Mouse (Mus musculus) MEL (cell line): ENCODE results near the gene Pcbp3. TPM values are rescaled to one million over a fixed set of nuclear protein-coding genes. Genes with fewer than 3 reads are reported as not detected.

ENCODE experiments used
- DNase-seq: peaks from one replicate; pipeline ENCODE4 v3.0.0; 2011; ENCODE audit warnings: low read depth, low spot score
- H3K27ac ChIP-seq: 2 replicates; pipeline ENCODE4 v1.5.1; 2012; ENCODE audit warnings: low read depth, mild to moderate bottlenecking, control low read depth, low read length, moderate library complexity; ENCODE audit not compliant: control insufficient read depth
- H3K27me3 ChIP-seq, 2 experiments: fragments of 150-350 bp in 1 of 2; sonication (generic) in 1 of 2; 2 replicates each; pipeline ENCODE4 v1.6.1; 2012; ENCODE audit warnings: low read length in 2 of 2, mild to moderate bottlenecking in 2 of 2, improper control_type of control experiment in 1 of 2, moderate library complexity in 1 of 2; ENCODE audit not compliant: insufficient read depth in 2 of 2, control insufficient read depth in 1 of 2
- H3K36me3 ChIP-seq, 2 experiments: 2 replicates each; pipeline ENCODE4 v1.6.1; 2012 to 2014; ENCODE audit warnings: low read length in 2 of 2, improper control_type of control experiment in 1 of 2, inconsistent platforms in 1 of 2, mild to moderate bottlenecking in 1 of 2; ENCODE audit not compliant: insufficient read depth in 2 of 2, control insufficient read depth in 1 of 2
- H3K4me1 ChIP-seq, 2 experiments: fragments of 150-350 bp in 1 of 2; sonication (generic) in 1 of 2; 2 replicates each; pipeline ENCODE4 v1.6.1; 2012; ENCODE audit warnings: low read length in 2 of 2, improper control_type of control experiment in 1 of 2, mild to moderate bottlenecking in 1 of 2; ENCODE audit not compliant: insufficient read depth in 2 of 2, control insufficient read depth in 1 of 2
- H3K4me3 ChIP-seq, 2 experiments: fragments of 150-350 bp in 1 of 2; sonication (generic) in 1 of 2; 2 replicates each; pipeline ENCODE4 v1.5.1; 2012; ENCODE audit warnings: low read depth in 2 of 2, low read length in 2 of 2, mild to moderate bottlenecking in 2 of 2, moderate library complexity in 2 of 2, control low read depth in 1 of 2, improper control_type of control experiment in 1 of 2; ENCODE audit not compliant: control insufficient read depth in 1 of 2, insufficient read depth in 1 of 2
- H3K79me2 ChIP-seq: 2 replicates; pipeline ENCODE4 v1.6.1; 2012; ENCODE audit warnings: mild to moderate bottlenecking, low read length, moderate library complexity; ENCODE audit not compliant: control insufficient read depth, poor library complexity, insufficient read depth
- H3K9ac ChIP-seq: 2 replicates; pipeline ENCODE4 v1.6.1; 2012; ENCODE audit warnings: low read depth, mild to moderate bottlenecking, control low read depth, low read length, moderate library complexity; ENCODE audit not compliant: control insufficient read depth, poor library complexity, severe bottlenecking
- H3K9me3 ChIP-seq: fragments of 150-350 bp; sonication (generic); replicated peaks from 2 replicates; pipeline ENCODE4 v1.6.1; 2012; ENCODE audit warnings: mild to moderate bottlenecking, low read length, improper control_type of control experiment, moderate library complexity; ENCODE audit not compliant: insufficient read depth
- CHD1 ChIP-seq: IDR thresholded peaks from 2 replicates; pipeline ENCODE4 v1.6.1; 2012; ENCODE audit warnings: low read depth, mild to moderate bottlenecking, inconsistent platforms, low read length, improper control_type of control experiment
- CHD2 ChIP-seq: IDR thresholded peaks from 2 replicates; pipeline ENCODE4 v1.6.1; 2011; ENCODE audit warnings: low read length, improper control_type of control experiment
- CTCF ChIP-seq, 3 experiments: IDR thresholded peaks in 2 of 3; conservative IDR thresholded peaks in 1 of 3; 2 replicates each; pipeline ENCODE4 v1.5.1; 2011 to 2012; ENCODE audit warnings: low read length in 3 of 3, low read depth in 2 of 3, mild to moderate bottlenecking in 2 of 3, improper control_type of control experiment in 1 of 3, inconsistent platforms in 1 of 3, mixed read lengths in 1 of 3, moderate library complexity in 1 of 3; ENCODE audit not compliant: control insufficient read depth in 1 of 3, insufficient read depth in 1 of 3, poor library complexity in 1 of 3, severe bottlenecking in 1 of 3
- E2F4 ChIP-seq: IDR thresholded peaks from 2 replicates; pipeline ENCODE4 v1.6.1; 2011; ENCODE audit warnings: low read depth, low read length, improper control_type of control experiment, borderline replicate concordance
- ELF1 ChIP-seq: IDR thresholded peaks from 2 replicates; pipeline ENCODE4 v1.6.1; 2014; ENCODE audit warnings: low read depth, mild to moderate bottlenecking, inconsistent platforms, low read length, improper control_type of control experiment, moderate library complexity
- GABPA ChIP-seq: IDR thresholded peaks from 2 replicates; pipeline ENCODE4 v1.6.1; 2012; ENCODE audit warnings: low read depth, mild to moderate bottlenecking, inconsistent platforms, low read length, improper control_type of control experiment, moderate library complexity
- HCFC1 ChIP-seq: IDR thresholded peaks from 2 replicates; pipeline ENCODE4 v1.6.1; 2012; ENCODE audit warnings: low read depth, mild to moderate bottlenecking, inconsistent platforms, low read length, improper control_type of control experiment, moderate library complexity
- JUND ChIP-seq: IDR thresholded peaks from 2 replicates; pipeline ENCODE4 v1.6.1; 2011; ENCODE audit warnings: low read depth, mild to moderate bottlenecking, improper control_type of control experiment, low read length
- MAFK ChIP-seq: IDR thresholded peaks from 2 replicates; pipeline ENCODE4 v1.6.1; 2011; ENCODE audit warnings: low read depth, mild to moderate bottlenecking, low read length, improper control_type of control experiment, borderline replicate concordance
- MEF2A ChIP-seq: IDR thresholded peaks from 2 replicates; pipeline ENCODE4 v1.6.1; 2014; ENCODE audit warnings: low read depth, mild to moderate bottlenecking, inconsistent platforms, low read length, improper control_type of control experiment; ENCODE audit not compliant: poor library complexity, insufficient replicate concordance, severe bottlenecking; ENCODE audit errors: extremely low read depth
- MXI1 ChIP-seq: IDR thresholded peaks from 2 replicates; pipeline ENCODE4 v1.6.1; 2011; ENCODE audit warnings: mild to moderate bottlenecking, low read depth, low read length, improper control_type of control experiment
- MYC ChIP-seq: IDR thresholded peaks from 2 replicates; pipeline ENCODE4 v1.6.1; 2011; ENCODE audit warnings: low read depth, mild to moderate bottlenecking, low read length, improper control_type of control experiment, moderate library complexity
- NELFE ChIP-seq: IDR thresholded peaks from 2 replicates; pipeline ENCODE4 v1.6.1; 2011; ENCODE audit warnings: low read depth, low read length, improper control_type of control experiment
- NRF1 ChIP-seq: IDR thresholded peaks from 2 replicates; pipeline ENCODE4 v1.6.1; 2014; ENCODE audit warnings: low read depth, mild to moderate bottlenecking, inconsistent platforms, low read length, improper control_type of control experiment, moderate library complexity; ENCODE audit not compliant: poor library complexity, insufficient read depth, severe bottlenecking
- POLR2AphosphoS5 ChIP-seq: IDR thresholded peaks from 2 replicates; pipeline ENCODE4 v1.6.1; 2012; ENCODE audit warnings: low read depth, borderline replicate concordance, mild to moderate bottlenecking, inconsistent platforms, low read length, moderate library complexity, mixed read lengths
- RAD21 ChIP-seq: IDR thresholded peaks from 2 replicates; pipeline ENCODE4 v1.6.1; 2011; ENCODE audit warnings: mild to moderate bottlenecking, low read depth, low read length, improper control_type of control experiment
- RCOR1 ChIP-seq: IDR thresholded peaks from 2 replicates; pipeline ENCODE4 v1.6.1; 2012; ENCODE audit warnings: low read depth, mild to moderate bottlenecking, inconsistent platforms, low read length, improper control_type of control experiment
- SIN3A ChIP-seq: IDR thresholded peaks from 2 replicates; pipeline ENCODE4 v1.6.1; 2012; ENCODE audit warnings: low read length, improper control_type of control experiment, inconsistent platforms
- TAL1 ChIP-seq: IDR thresholded peaks from 2 replicates; pipeline ENCODE4 v1.6.1; 2012; ENCODE audit warnings: mild to moderate bottlenecking, inconsistent platforms, low read length, moderate library complexity, mixed read lengths
- TCF12 ChIP-seq: IDR thresholded peaks from 2 replicates; pipeline ENCODE4 v1.6.1; 2014; ENCODE audit warnings: low read depth, mild to moderate bottlenecking, inconsistent platforms, low read length, improper control_type of control experiment, moderate library complexity
- UBTF ChIP-seq: IDR thresholded peaks from 2 replicates; pipeline ENCODE4 v1.6.1; 2012; ENCODE audit warnings: low read depth, mild to moderate bottlenecking, inconsistent platforms, low read length, improper control_type of control experiment, moderate library complexity, borderline replicate concordance; ENCODE audit not compliant: insufficient read depth
- USF1 ChIP-seq: IDR thresholded peaks from 2 replicates; pipeline ENCODE4 v1.6.1; 2014; ENCODE audit warnings: low read depth, mild to moderate bottlenecking, inconsistent platforms, low read length, improper control_type of control experiment, moderate library complexity
- ZC3H11A ChIP-seq: IDR thresholded peaks from 2 replicates; pipeline ENCODE4 v1.6.1; 2012; ENCODE audit warnings: low read depth, mild to moderate bottlenecking, inconsistent platforms, low read length, improper control_type of control experiment
- ZMIZ1 ChIP-seq: IDR thresholded peaks from 2 replicates; pipeline ENCODE4 v1.6.1; 2012; ENCODE audit warnings: low read depth, mild to moderate bottlenecking, inconsistent platforms, low read length, improper control_type of control experiment, moderate library complexity
- polyA plus RNA-seq, 2 experiments: library from polyadenylated mRNA; stranded (reverse) in 1 of 2; unstranded in 1 of 2; fragments of >175 nt in 1 of 2; fragments of >200 nt in 1 of 2; gene quantifications; 2 replicates each; pipeline versions ENCODE4 v1.2.1 to v1.2.4; 2012; ENCODE audit warnings: low replicate concordance in 2 of 2, low read depth in 1 of 2; ENCODE audit not compliant: insufficient read length in 2 of 2, insufficient read depth in 1 of 2, missing spikeins in 1 of 2
- total RNA-seq: library from RNA; depleted of rRNA; stranded (reverse); fragments of 300-350 nt; gene quantifications from 2 replicates; pipeline ENCODE4 v1.2.3, GENCODE M21; 2012

The Pcbp3 gene
- total and polyA plus RNA-seq, 3 experiments = 1.1 to 3.3 TPM; not detected in 1

- H3K27ac ChIP-seq = no peak overlapping the region
- H3K4me3 ChIP-seq = no peak overlapping the region
- no peaks in the 10 kb centered on the region for H3K4me1 ChIP-seq
- no peaks in the 10 kb centered on the region for H3K79me2 ChIP-seq
- no peak for DNase-seq
- H3K9ac ChIP-seq = no peak overlapping the region
- H3K36me3 ChIP-seq = no peaks in the 10 kb centered on the region
- no peak for TF ChIP-seq E2F4
- TF ChIP-seq NELFE = no peak
- no peak for TF ChIP-seq GABPA
- TF ChIP-seq USF1 = no peak
- TF ChIP-seq MAFK = no peak
- TF ChIP-seq ZC3H11A = no peak
- TF ChIP-seq SIN3A = no peak
- TF ChIP-seq MXI1 = no peak
- H3K27me3 ChIP-seq = no peaks in the 10 kb centered on the region
- no peaks in the 10 kb centered on the region for H3K9me3 ChIP-seq
Observed at GRCm38 (mm10) chr10:76882644-76883441, 78.8 kb downstream of the Pcbp3 start.

GRCm38 (mm10) chr10:76881900-76882299, 79.8 kb downstream of the Pcbp3 start:
- no peak overlapping the region for H3K4me3 ChIP-seq
- no peaks in the 10 kb centered on the region for H3K27me3 ChIP-seq
- no peak overlapping the region for H3K9ac ChIP-seq
- DNase-seq = no peak
- H3K27ac ChIP-seq = no peak overlapping the region
- no peaks in the 10 kb centered on the region for H3K9me3 ChIP-seq
- no peaks in the 10 kb centered on the region for H3K4me1 ChIP-seq
- H3K36me3 ChIP-seq = no peaks in the 10 kb centered on the region
- TF ChIP-seq RAD21 (no peak), JUND (no peak), ZMIZ1 (no peak), HCFC1 (no peak), TCF12 (no peak), CHD2 (no peak), POLR2AphosphoS5 (no peak), RCOR1 (no peak), CHD1 (no peak), TAL1 (no peak), ELF1 (no peak), MYC (no peak), MEF2A (no peak), CTCF (IDR thresholded peaks at IDR 0.05 in 2 of 3, conservative IDR thresholded peaks at IDR 0.05 in 1 of 3; ENCODE audit: control insufficient read depth in 1 of 3, insufficient read depth in 1 of 3, low read depth in 2 of 3, low read length in 3 of 3, poor library complexity in 1 of 3, severe bottlenecking in 1 of 3) (no peak), NRF1 (no peak), UBTF (no peak), GABPA (no peak)
- no peaks in the 10 kb centered on the region for H3K79me2 ChIP-seq
